ENCODE assay signal across 12 mouse cellular contexts in the genomic region with DNA sequence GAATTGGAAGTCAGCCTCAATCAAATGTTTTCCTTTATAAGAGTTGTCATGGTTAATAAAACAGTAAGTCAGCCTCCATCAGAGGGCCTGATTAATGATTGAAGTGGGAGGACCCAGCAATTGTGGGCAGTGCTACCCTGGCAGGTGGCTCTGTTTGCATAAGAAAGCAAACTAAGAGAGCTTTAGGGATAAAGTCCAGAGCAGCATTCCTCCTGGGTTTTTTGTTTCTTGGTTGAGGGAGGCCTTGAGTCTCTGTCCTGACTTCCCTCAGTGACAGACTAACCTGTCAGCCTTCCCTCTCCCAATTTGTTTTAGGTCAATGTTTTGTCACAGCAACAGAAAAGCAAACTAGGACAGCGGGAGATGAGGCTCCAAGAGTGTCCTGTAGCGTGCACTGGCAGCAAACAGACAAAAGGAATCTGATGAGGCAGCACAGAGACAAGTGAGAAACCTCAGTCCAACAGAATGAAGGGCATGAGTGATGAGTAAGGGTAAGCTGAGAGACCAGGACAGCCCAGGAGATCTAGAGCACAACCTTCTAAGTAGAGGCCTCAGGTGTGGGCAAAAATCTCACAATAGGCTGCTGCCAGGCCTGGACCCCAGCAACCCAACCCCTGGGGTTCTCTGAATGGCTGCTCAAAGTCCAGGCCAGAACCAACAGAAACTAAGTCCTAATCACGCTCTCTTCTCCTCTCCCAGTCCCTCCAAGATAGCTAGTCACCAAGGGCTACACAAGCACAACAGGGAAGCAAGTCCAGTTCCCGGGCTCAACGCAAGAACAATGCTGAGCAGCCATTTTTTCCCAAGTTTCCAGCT. TPM values are rescaled to one million over a fixed set of nuclear protein-coding genes. Genes with fewer than 3 reads are reported as not detected.
DNase-seq lines count a peak whose midpoint lies in the region; ATAC-seq and TF ChIP-seq lines count a peak whose summit lies in the region.
"Had no signal": no experiment of that assay in that cellular context is flagged by ENCODE, and none has a peak within 500 bp of the region (broad histone marks: within the 10 kb centered on the region; RNA-seq: fewer than 3 reads in every experiment).

No protein-coding gene starts in this region.

- no peak overlapping the region for H3K27ac ChIP-seq in lung, embryonic 14.5 days (ENCODE audit: low read depth)
- H3K27ac ChIP-seq in kidney, adult 2 months (ENCODE audit: insufficient read depth, low read depth, low read length): peak overlapping the region; percentile 83
- H3K27ac ChIP-seq in liver, embryonic 12.5 days: 0 out of 2 replicates have a peak overlapping the region, but pooled peaks have one; percentile 7
- H3K27ac ChIP-seq: hindbrain, embryonic 12.5 days had no signal

- DNase-seq in lung, embryonic 14.5 days: no peak
- no peak for DNase-seq in lung, postnatal 14 days
- DNase-seq in kidney, adult 2 months: peak; percentile 86
- no peak for DNase-seq in cerebellum, postnatal 14 days
- no peak for DNase-seq in left cerebral cortex, postnatal 10 days (ENCODE audit: extremely low spot score in 1 of 2, low spot score in 2 of 2)
- DNase-seq: adrenal gland, postnatal 25 days; thymus, adult 2 months had no signal

- TF ChIP-seq POLR2A in kidney, adult 2 months (IDR thresholded peaks at IDR 0.05; ENCODE audit: low read depth, low read length): no peak

- peak; percentile 18; the same call in 1 of the 2 replicates for ATAC-seq in lung, embryonic 14.5 days (ENCODE audit: insufficient read depth)
- no peak for ATAC-seq in liver, embryonic 12.5 days
- ATAC-seq in granulocyte monocyte progenitor cell, adult 5-6 weeks (replicated peaks; ENCODE audit: poor library complexity, severe bottlenecking): no peak
- ATAC-seq in megakaryocyte, adult 5-6 weeks (ENCODE audit: poor library complexity, severe bottlenecking): no peak

- no peaks in the 10 kb centered on the region for H3K9me3 ChIP-seq in lung, embryonic 14.5 days (ENCODE audit: low read depth, low read length)
- no peaks in the 10 kb centered on the region for H3K9me3 ChIP-seq in liver, embryonic 12.5 days (replicated peaks)

- TF ChIP-seq CTCF in lung, embryonic 14.5 days (IDR thresholded peaks at IDR 0.05; ENCODE audit: low read depth): no peak
- TF ChIP-seq CTCF in kidney, adult 2 months (conservative IDR thresholded peaks at IDR 0.05; ENCODE audit: insufficient read depth, insufficient read length, low read depth, low read length): no peak

- no peaks in the 10 kb centered on the region for H3K4me1 ChIP-seq in lung, embryonic 14.5 days (ENCODE audit: insufficient read depth)
- peaks cover 11% of the 10 kb centered on the region; the same call in 1 of the 2 replicates for H3K4me1 ChIP-seq in kidney, adult 2 months (ENCODE audit: control insufficient read depth, insufficient read depth, low read length)
- no peaks in the 10 kb centered on the region for H3K4me1 ChIP-seq in liver, embryonic 12.5 days
- H3K4me1 ChIP-seq: hindbrain, embryonic 12.5 days had no signal

- H3K4me3 ChIP-seq in lung, embryonic 14.5 days (ENCODE audit: low read depth, low read length): no peak overlapping the region
- no peak overlapping the region for H3K4me3 ChIP-seq in kidney, adult 2 months (ENCODE audit: insufficient read depth, low read depth, low read length)
- no peak overlapping the region for H3K4me3 ChIP-seq in liver, embryonic 12.5 days
- H3K4me3 ChIP-seq: heart, embryonic 12.5 days; hindbrain, embryonic 12.5 days had no signal

- intact Hi-C loops in left cerebral cortex, postnatal 10 days (cut with DNase I): no loop called here

- H3K9ac ChIP-seq in lung, embryonic 14.5 days: no peak overlapping the region
- H3K9ac ChIP-seq in liver, embryonic 12.5 days: no peak overlapping the region
- H3K9ac ChIP-seq: heart, embryonic 12.5 days; hindbrain, embryonic 12.5 days had no signal

- H3K36me3 ChIP-seq in lung, embryonic 14.5 days (ENCODE audit: insufficient read depth): no peaks in the 10 kb centered on the region
- H3K36me3 ChIP-seq in kidney, adult 2 months (ENCODE audit: control insufficient read depth, insufficient read depth, low read length): peaks cover 1% of the 10 kb centered on the region; the same call in 1 of the 2 replicates
- peaks cover 15% of the 10 kb centered on the region for H3K36me3 ChIP-seq in liver, embryonic 12.5 days
- H3K36me3 ChIP-seq: hindbrain, embryonic 12.5 days had no signal

- WGBS in lung, embryonic 14.5 days: 78% methylated on average over 5 of the region's 5 CpGs
- 68% methylated on average over 5 of the region's 5 CpGs for WGBS in kidney, adult 2 months
- 86% methylated on average over 5 of the region's 5 CpGs for WGBS in liver, embryonic 12.5 days (ENCODE audit: insufficient replicate concordance)

- H3K27me3 ChIP-seq in lung, embryonic 14.5 days (ENCODE audit: insufficient read depth, low read length): no peaks in the 10 kb centered on the region
- H3K27me3 ChIP-seq in kidney, adult 2 months (replicated peaks; ENCODE audit: control insufficient read depth, insufficient read depth, low read length): no peaks in the 10 kb centered on the region
- no peaks in the 10 kb centered on the region for H3K27me3 ChIP-seq in liver, embryonic 12.5 days (replicated peaks)
- H3K27me3 ChIP-seq: heart, embryonic 12.5 days; hindbrain, embryonic 12.5 days had no signal

- no peak overlapping the region for H3K4me2 ChIP-seq in lung, embryonic 14.5 days
- no peak overlapping the region for H3K4me2 ChIP-seq in liver, embryonic 12.5 days
- H3K4me2 ChIP-seq: heart, embryonic 12.5 days; hindbrain, embryonic 12.5 days had no signal

RNA-seq across cellular contexts. Expression of a gene that starts 46.5 kb away (rescaled TPM):
- 19.0 and 24.1 TPM in 2 replicates for polyA plus RNA-seq in lung, embryonic 14.5 days (2014; fragmentation: Nextera tagmentation; extraction: Ambion mirVana)
- polyA plus RNA-seq in kidney, adult 2 months (2012; rRNA removed): 62.6 and 64.5 TPM in 2 replicates
- polyA plus RNA-seq in liver, embryonic 12.5 days (2016; fragmentation: Nextera tagmentation; extraction: Ambion mirVana): 15.6 and 16.8 TPM in 2 replicates
- total RNA-seq in granulocyte monocyte progenitor cell, adult 5-6 weeks (2014; fragmentation: Nextera tagmentation): 17.5 and 25.7 TPM in 2 replicates
- 16.7 and 17.6 TPM in 2 replicates for total RNA-seq in granulocyte monocyte progenitor cell, adult 5-6 weeks (2017)
- total RNA-seq in left cerebral cortex, postnatal 10 days (2021): 10 to 100 TPM; 18.4 to 18.9 TPM
- total RNA-seq in megakaryocyte, adult 5-6 weeks (2015): 52.0 and 54.7 TPM in 2 replicates
- 42.0 and 43.7 TPM in 2 replicates for total RNA-seq in megakaryocyte, adult 5-6 weeks (2017)
